Mouse (Mus musculus): ENCODE results near the gene Rassf5. TPM values are rescaled to one million over a fixed set of nuclear protein-coding genes. Genes with fewer than 3 reads are reported as not detected.
A peak's percentile ranks its signal among the peaks of the same experiment; 100 is the strongest.

Rassf5 gene
- polyA plus RNA-seq, 1 experiment from 2014 or later, result 7.5 TPM

DNA sequence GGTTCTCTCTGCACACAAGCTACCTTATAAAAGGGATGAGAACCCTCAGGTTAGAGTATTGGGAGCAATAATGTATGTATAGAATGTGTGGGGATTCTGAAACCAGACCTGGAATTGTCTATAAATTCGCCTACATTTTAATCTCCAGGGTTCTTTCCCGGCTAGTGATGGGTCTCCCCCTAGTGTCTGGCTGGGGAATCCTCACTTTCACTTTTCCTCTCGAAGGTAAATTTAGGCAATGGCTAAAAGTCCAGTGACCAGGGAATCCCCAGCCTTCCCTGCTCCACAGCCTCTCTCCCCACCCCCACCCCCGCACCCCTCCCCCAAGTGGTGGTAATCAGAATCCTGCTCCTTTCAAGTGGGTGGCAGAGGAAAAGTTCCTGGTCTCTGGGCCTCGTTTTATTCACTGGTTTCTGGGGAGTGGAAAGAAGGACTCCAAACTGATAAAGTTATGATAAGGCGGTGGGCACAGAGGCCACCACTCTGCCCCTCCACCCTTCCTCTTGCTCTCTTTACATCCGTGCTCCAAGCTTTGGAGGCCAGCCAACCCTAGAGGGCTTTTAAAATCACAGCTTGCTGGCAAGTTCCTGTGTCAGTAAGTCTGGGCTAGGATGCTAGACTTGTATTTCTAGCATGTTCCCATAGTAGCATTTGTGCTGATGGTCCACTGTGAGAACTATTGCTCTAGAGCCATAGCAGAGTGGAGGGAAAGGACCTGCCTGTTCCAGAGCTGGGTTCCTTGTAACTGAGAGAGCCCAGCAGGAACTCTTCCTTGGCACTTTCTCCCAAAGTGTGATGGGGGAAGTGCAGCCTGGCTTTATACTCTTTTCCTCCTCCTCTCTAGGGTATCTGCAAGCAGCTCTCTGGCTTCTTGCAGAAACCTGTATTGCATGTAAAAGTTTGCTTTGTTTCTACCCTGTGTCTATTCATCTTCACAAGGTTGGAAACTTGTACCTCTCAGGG lies 1.7 kb upstream of the Rassf5 start:
- WGBS, result 5% methylated on average over 7 of the region's 7 CpGs
- peak overlapping the region; percentile 98 for H3K4me2 ChIP-seq (replicated peaks; ENCODE audit: low read depth, low read length)
- H3K36me3 ChIP-seq (ENCODE audit: insufficient read depth, low read length), result no peaks in the 10 kb centered on the region
- no peaks in the 10 kb centered on the region for H3K9me3 ChIP-seq (ENCODE audit: low read length)
- H3K27me3 ChIP-seq (replicated peaks; ENCODE audit: insufficient read depth, low read length), result 0 out of 2 replicates have a peak, but pooled peaks cover 9% of the 10 kb centered on the region
- H3K27ac ChIP-seq (ENCODE audit: low read length), result no peak overlapping the region
- H3K9ac ChIP-seq (replicated peaks; ENCODE audit: low read depth), result no peak overlapping the region
- DNase-seq (ENCODE audit: low spot score) (peak; percentile 83), ATAC-seq (0 out of 2 replicates have a peak, but pooled peaks have one; percentile 11)
- TF ChIP-seq CTCF (IDR thresholded peaks at IDR 0.05) (peak; percentile 75), EP300 (IDR thresholded peaks at IDR 0.05) (no peak)
- H3K4me3 ChIP-seq (ENCODE audit: low read depth, low read length), result no peak overlapping the region
- H3K4me1 ChIP-seq (ENCODE audit: insufficient read depth, low read depth, low read length), result peaks cover 3% of the 10 kb centered on the region; the same call in 1 of the 2 replicates

DNA sequence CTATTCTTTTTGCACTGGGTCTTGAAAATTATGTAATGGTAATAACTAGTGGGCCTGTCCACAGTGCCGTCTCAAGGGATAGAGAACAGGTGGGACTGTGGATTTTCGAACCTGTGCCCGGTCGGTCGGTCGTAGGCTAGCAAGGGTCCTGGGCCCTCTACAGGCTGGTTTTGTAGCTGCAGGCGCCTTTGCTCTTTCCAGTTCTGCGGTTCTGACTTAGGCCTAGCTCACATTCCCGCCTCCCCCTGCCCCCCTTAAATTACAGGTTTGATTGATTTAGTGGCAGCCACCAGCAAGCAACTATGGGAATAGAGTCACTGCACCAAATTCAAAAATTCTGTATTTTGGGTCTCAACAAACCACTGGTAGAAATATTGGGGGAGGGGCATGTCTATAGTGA lies 868 bp upstream of the Rassf5 start:
- Histone ChIP-seq H3K9me3 (ENCODE audit: low read length) (no peaks in the 10 kb centered on the region), H3K4me3 (ENCODE audit: low read depth, low read length) (peak overlapping the region; percentile 65), H3K4me2 (replicated peaks; ENCODE audit: low read depth, low read length) (peak overlapping the region; percentile 98), H3K27ac (ENCODE audit: low read length) (0 out of 2 replicates have a peak overlapping the region, but pooled peaks have one; percentile 26), H3K27me3 (replicated peaks; ENCODE audit: insufficient read depth, low read length) (0 out of 2 replicates have a peak, but pooled peaks cover 9% of the 10 kb centered on the region), H3K4me1 (ENCODE audit: insufficient read depth, low read depth, low read length) (peaks cover 3% of the 10 kb centered on the region; the same call in 1 of the 2 replicates), H3K9ac (replicated peaks; ENCODE audit: low read depth) (no peak overlapping the region), H3K36me3 (ENCODE audit: insufficient read depth, low read length) (no peaks in the 10 kb centered on the region)
- peak; percentile 34 for ATAC-seq
- WGBS, result 12% methylated on average over 9 of the region's 9 CpGs
- DNase-seq (ENCODE audit: low spot score), result peak; percentile 41
- TF ChIP-seq CTCF (IDR thresholded peaks at IDR 0.05), result peak; percentile 61
- TF ChIP-seq EP300 (IDR thresholded peaks at IDR 0.05), result no peak

DNA sequence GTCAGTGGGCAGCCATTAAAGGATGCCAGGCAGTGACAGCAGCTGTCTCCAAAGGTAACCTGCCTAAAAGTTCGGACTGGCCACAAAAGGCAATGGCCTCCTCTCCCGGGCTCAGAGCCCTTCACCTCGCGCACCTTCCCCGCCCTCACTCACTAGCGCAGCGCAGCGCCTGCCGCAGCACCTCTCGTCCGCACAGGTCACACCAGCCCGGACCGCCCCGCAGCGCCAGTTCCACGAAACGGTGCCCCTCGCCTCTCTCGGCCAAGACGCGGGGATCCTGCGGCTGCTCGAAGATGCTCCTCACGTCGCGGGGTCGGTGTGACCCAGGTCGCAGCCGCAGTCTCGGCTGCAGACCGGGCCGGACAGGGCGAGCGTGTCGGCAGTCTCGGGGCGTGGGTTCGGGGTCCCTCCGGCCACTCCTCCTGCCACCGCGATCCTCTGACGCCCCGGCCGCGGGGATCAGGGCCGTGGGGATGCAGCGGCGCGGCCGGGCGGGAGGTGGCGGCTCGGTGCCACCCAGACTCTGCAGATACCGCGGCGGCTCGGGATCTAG lies 446 bp downstream of the Rassf5 start:
- TF ChIP-seq CTCF (IDR thresholded peaks at IDR 0.05) (no peak), EP300 (IDR thresholded peaks at IDR 0.05) (no peak)
- H3K4me3 ChIP-seq (ENCODE audit: low read depth, low read length), result peak overlapping the region; percentile 65
- peaks cover 3% of the 10 kb centered on the region; the same call in 1 of the 2 replicates for H3K4me1 ChIP-seq (ENCODE audit: insufficient read depth, low read depth, low read length)
- peak overlapping the region; percentile 98 for H3K4me2 ChIP-seq (replicated peaks; ENCODE audit: low read depth, low read length)
- no peaks in the 10 kb centered on the region for H3K36me3 ChIP-seq (ENCODE audit: insufficient read depth, low read length)
- WGBS, result 2% methylated on average over 36 of the region's 57 CpGs
- no peak for DNase-seq (ENCODE audit: low spot score)
- ATAC-seq, result peak; percentile 39
- H3K27ac ChIP-seq (ENCODE audit: low read length), result 0 out of 2 replicates have a peak overlapping the region, but pooled peaks have one; percentile 14
- H3K27me3 ChIP-seq (replicated peaks; ENCODE audit: insufficient read depth, low read length), result 0 out of 2 replicates have a peak, but pooled peaks cover 9% of the 10 kb centered on the region
- H3K9ac ChIP-seq (replicated peaks; ENCODE audit: low read depth), result peak overlapping the region; percentile 59
- no peaks in the 10 kb centered on the region for H3K9me3 ChIP-seq (ENCODE audit: low read length)

DNA sequence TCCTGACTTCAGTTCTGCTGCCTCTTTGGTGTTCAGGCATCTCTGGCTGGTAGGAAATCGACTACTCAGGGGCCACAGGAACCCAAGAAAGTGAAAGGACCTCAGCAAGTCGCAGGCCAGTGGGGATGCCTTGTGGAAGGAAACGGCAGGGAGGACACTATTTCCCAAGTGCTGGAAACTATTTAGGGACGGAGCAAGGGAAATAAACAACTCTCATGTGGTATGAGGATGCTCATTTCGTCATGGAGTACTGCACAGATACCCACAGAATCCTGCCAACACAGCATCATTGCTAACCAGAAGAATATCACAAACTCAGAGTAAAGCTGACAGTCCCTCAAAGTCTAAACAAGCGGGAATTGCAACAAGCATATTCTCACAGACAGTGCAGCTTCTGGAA lies 2.1 kb downstream of the Rassf5 start:
- H3K36me3 ChIP-seq (ENCODE audit: insufficient read depth, low read length), result no peaks in the 10 kb centered on the region
- peak; percentile 57 for DNase-seq (ENCODE audit: low spot score)
- no peaks in the 10 kb centered on the region for H3K9me3 ChIP-seq (ENCODE audit: low read length)
- ATAC-seq, result no peak
- H3K4me3 ChIP-seq (ENCODE audit: low read depth, low read length), result no peak overlapping the region
- TF ChIP-seq EP300 (IDR thresholded peaks at IDR 0.05), result no peak
- no peak for TF ChIP-seq CTCF (IDR thresholded peaks at IDR 0.05)
- no peak overlapping the region for H3K4me2 ChIP-seq (replicated peaks; ENCODE audit: low read depth, low read length)
- 0 out of 2 replicates have a peak, but pooled peaks cover 9% of the 10 kb centered on the region for H3K27me3 ChIP-seq (replicated peaks; ENCODE audit: insufficient read depth, low read length)
- no peak overlapping the region for H3K27ac ChIP-seq (ENCODE audit: low read length)
- 25% methylated on average over 6 of the region's 6 CpGs for WGBS
- H3K9ac ChIP-seq (replicated peaks; ENCODE audit: low read depth), result no peak overlapping the region
- H3K4me1 ChIP-seq (ENCODE audit: insufficient read depth, low read depth, low read length), result peaks cover 3% of the 10 kb centered on the region; the same call in 1 of the 2 replicates

DNA sequence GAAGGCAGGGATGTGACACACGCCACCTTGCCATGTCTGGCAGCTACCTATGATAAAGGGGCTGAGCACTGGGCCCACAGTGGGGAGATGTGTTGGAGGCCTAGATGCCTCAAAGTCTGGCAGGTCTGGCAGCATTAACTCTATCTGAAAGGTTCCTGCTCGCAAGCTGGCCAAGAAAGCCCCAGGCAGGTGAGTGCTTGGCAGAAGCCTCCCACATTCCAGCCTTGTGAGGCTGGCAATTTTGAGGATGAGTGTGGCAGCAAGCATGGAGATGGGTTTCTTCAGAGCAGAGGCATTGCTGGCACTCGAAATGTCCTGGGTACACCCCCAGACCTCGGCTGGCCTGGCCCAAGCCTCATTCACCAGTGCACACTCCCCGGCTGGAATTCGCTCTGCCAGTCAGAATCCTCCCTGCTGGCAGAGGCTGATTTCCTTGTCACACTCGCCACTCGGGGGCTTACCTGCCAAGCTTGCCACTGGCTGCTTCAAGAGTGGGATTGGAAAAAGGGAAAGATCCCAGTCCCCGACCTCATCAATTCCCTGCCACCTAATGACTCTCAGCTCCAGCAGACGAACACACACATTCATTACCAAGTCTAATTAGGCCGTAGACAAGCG lies 5.4 kb downstream of the Rassf5 start:
- 0 out of 2 replicates have a peak, but pooled peaks cover 8% of the 10 kb centered on the region for H3K27me3 ChIP-seq (replicated peaks; ENCODE audit: insufficient read depth, low read length)
- no peak overlapping the region for H3K9ac ChIP-seq (replicated peaks; ENCODE audit: low read depth)
- WGBS, result 73% methylated on average over 12 of the region's 12 CpGs
- no peaks in the 10 kb centered on the region for H3K9me3 ChIP-seq (ENCODE audit: low read length)
- TF ChIP-seq CTCF (IDR thresholded peaks at IDR 0.05) (no peak), EP300 (IDR thresholded peaks at IDR 0.05) (no peak)
- H3K27ac ChIP-seq (ENCODE audit: low read length), result peak overlapping the region; percentile 9; the same call in 1 of the 2 replicates
- H3K4me3 ChIP-seq (ENCODE audit: low read depth, low read length), result no peak overlapping the region
- no peak for ATAC-seq
- no peak for DNase-seq (ENCODE audit: low spot score)
- H3K4me2 ChIP-seq (replicated peaks; ENCODE audit: low read depth, low read length), result no peak overlapping the region
- H3K36me3 ChIP-seq (ENCODE audit: insufficient read depth, low read length), result no peaks in the 10 kb centered on the region
- H3K4me1 ChIP-seq (ENCODE audit: insufficient read depth, low read depth, low read length), result no peaks in the 10 kb centered on the region

Data from lung, postnatal 0 days (tissue).